Mouse (Mus musculus): ENCODE data around the gene Smu1.

Smu1 gene

DNA sequence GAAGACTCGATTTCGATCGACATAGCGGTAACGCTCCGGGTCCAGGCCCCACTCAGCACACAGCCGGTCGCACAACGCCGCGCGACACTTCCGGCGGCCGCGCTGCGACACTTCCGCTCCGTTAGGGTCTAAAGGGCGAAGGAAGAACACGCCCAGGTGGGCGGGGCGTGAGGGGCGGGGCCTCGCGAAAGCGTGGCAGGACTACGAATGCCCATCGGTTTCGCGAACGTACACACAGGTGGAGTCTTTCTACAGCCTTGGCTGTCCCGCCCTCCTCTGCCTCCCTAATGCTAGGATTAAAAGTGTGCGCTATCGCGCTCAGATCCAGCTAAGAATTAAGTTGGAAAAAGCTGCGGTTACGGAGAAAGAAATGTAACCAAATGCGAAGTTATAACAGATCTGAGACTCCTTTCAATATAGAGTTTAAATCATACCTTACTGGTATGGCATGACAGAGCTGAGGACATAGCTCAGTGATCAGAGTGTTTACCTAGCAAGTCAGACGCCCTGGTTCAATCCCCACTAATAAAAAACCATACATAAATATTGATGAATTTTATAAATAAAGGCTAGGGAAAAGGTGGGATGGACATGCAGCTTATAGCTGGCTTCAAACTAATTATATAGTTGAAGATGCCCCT lies at the start of gene Smu1:
Smu1 (minus strand) TSS at position 144 of the 641 bp plus-strand sequence.
- DNase-seq, result peak; percentile 99

DNA sequence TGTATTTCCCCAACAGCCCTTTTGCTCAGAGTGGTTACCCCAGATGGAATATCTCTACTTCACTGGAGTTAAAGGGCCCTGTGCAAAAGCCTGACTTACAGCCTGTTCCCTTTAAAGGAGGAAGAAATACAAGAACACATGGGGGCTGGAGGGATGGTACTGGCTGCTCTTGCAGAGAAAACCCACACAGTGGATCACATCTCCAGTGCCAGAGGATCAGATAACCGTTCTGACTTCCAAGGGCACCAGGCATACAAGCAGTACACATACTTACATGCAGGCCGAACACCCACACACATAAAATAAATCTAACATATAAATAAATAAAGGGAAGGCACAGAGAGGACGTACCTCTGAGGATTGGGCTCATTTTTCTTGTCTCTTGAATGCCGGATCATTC lies 49.7 kb upstream of the Smu1 start:
- no peak for DNase-seq

DNA sequence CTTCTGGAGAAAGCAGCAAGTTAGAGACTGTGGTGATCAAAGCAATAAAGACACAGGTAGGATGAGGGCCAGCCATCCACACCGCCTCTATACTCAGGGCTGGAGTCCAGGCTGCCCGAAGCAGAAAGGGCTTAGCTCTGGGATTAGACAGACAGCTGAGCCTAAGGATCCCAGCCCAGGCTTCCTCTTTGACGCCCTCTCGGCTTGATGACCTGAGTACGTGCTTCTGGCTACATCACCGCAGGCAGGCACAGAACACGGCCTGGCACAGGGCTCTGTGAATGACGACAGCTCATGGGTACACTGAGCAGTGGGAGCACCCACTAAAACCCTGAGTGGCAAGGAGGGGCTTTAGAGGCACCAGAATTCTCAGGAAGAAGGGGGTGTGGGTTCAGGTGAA lies 47.7 kb upstream of the Smu1 start:
- no peak for DNase-seq

DNA sequence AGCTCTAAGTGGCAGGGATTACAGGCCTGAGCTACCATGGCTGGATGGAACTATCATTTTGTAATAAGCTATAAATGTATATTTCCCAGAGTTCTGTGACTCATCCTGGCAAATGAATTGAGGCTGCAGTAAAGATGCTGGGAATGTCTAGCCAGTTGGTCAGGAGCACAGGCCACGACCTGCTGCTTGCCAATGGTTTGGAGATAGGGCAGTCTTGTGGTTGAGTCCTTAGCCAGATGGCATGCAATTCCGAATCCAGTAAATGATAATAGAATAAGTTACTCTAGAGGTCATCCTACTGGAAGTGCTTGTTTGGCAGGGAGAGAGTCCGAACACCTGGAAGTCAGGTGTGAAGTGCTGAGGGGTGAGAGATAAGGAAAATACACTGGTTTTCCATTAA lies 45.1 kb upstream of the Smu1 start:
- DNase-seq, result no peak

DNA sequence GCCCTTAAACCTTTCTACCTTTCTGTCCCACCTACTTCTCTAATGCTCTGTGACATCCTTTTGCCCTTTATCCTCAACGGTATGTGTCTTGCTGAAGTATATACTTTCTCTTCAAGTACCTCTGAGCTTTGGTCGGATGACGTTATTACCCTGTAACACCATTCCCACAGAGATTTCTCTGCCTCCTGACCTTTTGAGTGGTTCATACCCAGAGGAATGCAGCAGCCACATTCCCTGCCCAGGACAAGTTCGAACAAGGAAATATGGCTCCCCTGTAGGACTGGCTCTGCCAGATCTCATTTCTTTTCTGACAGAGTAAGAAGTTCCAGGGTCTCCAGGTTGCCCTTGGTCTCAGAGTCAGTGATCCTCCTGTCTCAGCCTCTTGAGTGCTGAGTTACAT lies 44.2 kb upstream of the Smu1 start:
- no peak for DNase-seq

DNA sequence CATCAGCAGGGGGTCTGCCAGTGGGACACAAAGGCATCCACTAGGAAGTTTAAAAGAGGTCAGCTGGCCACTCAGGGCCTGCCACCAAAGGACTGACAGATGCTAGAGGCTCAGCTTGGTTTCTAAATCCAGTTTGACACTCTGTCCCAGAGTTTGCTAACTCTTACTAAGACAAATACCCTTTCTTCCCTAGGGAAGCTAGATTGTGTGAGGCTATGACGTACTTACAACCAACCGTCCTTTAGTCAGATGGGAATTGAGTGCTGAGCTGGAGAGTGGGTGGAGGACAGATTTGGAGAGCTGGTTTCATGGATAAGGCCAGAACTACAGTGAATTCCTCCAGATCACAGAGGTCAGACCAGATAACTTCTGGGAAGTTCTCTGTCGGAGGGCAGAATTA lies 43.1 kb upstream of the Smu1 start:
- DNase-seq, result no peak

DNA sequence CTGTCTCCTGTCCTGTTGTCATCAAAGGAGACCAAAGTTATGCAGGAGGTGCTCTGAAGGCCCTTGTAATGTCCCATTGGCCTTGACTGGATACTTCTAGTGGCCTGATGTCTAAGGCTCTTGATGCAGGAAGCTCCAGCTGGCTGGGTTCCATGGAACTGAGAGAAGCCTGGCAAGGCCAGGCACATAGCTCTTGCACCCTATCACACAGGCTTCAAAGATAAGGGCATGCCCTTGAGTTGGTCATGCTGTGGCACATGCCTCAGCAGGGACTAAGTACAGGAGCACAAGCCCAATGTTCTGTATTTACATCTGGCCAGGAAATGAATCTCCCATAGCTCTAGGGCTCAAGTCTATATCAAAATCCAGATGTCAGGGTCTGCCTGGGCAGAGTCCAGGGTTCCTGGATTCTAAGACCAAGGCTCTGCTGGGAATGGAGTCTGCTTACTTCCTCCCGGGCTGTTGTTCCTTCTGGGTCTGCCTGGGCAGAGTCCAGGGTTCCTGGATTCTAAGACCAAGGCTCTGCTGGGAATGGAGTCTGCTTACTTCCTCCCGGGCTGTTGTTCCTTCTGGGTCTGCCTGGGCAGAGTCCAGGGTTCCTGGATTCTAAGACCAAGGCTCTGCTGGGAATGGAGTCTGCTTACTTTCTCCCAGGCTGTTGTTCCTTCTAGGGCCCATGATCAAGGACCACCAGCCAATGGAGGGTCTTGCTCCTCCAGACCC lies 41.3 kb upstream of the Smu1 start:
- DNase-seq, result peak in 1 of 2 experiments; percentile 26

DNA sequence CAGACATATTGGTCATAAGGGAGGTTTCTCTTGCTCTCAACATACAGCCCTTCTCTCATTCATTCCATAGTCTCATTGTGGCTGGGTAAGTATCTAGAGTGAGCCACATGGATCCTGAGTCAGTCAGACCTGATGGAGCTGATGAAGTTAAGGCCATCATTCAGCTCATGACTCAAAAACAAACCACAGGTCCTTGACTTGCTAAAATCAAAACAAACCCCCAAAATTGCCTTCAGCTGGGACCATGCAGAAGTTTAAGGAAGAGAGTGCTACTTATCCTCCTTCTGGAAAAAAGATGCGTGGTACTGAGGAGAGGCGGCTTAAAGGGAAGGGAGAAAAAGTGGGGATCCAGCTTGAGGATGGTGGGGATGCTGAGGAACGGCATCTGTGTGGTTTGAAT lies 38.0 kb upstream of the Smu1 start:
- DNase-seq, result no peak

DNA sequence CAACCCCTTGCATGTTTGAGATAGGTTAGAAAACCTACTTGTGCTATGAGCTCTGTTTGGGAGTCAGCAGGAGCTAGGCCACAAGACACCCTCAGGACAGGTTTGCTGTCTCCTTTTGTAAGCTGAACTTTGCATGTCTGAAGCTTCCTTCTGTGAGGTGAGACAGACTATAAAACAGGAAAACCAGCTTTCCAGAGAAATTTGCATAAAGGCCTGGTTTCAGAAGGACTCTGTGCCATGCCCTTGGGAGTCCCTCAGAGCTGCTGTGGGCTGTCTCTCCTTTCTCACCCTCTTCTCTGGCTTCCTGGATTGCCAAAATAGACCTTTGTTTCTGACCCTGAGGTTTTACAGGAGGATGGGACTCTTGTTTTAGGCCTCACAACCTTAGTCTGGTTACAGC lies 36.6 kb upstream of the Smu1 start:
- no peak for DNase-seq

DNA sequence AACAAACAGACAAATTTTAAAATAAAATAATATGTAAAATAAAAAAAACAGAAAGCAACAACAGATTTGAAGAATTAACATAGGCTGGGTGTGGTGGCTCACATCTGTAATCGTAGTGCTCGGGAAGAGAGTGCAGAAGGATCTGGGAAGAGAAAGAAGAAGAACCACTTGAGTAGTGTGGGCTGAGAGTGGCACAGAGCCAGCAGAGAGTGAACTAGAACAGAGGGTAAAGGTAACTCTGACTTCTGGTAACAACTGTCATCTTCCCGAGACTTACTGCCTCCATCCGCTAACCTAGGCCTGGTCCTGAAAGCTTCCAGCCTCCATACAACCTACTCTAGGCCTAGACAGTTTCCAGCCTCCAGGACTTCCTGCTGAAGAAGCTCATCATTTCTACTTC lies 33.5 kb upstream of the Smu1 start:
- DNase-seq, result no peak

DNA sequence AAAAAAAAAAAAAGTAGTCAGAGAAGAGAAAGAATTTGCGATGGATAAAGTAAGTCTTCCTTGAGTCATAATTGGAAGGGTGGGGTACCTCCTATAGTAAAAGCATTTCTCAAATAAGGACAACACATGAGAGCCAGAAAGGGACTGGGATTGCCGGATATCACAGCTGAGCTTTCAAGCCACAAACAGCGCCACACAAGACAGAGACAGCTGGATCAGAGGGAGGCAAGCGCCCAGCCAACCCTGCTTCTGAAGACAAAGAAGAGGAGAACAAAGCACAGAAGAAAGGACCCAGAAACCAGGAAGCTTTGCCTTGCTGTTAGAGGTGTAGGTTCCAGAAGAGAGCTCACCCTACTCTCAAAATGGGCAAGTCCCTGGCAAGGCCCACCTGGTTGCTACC lies 28.9 kb upstream of the Smu1 start:
- no peak for DNase-seq

DNA sequence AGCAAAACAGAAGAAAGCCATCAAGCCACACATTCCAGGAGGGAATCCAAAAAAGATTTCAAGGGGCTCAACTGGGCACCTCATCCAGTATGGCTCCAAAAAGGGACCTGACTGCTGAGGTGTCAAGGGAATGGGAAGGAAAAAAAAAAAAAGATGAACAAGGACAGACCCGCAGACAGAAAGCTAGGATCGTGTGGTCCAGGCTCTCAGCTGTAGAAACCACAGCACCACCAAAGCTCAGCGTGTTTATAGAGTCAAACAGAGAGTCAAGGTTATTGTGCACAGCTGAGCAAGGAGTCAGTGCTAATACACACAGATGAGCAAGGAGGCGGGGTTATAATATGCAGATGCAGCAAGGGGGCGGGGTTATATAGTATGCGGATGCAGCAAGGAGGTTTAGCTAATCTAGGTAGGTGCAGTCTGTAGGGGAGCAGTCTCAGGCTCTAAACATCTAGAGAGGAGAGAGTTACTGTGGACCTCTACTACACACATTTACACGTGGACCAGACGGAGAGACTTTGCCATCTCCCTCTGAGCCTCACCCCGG lies 28.0 kb upstream of the Smu1 start:
- no peak for DNase-seq

DNA sequence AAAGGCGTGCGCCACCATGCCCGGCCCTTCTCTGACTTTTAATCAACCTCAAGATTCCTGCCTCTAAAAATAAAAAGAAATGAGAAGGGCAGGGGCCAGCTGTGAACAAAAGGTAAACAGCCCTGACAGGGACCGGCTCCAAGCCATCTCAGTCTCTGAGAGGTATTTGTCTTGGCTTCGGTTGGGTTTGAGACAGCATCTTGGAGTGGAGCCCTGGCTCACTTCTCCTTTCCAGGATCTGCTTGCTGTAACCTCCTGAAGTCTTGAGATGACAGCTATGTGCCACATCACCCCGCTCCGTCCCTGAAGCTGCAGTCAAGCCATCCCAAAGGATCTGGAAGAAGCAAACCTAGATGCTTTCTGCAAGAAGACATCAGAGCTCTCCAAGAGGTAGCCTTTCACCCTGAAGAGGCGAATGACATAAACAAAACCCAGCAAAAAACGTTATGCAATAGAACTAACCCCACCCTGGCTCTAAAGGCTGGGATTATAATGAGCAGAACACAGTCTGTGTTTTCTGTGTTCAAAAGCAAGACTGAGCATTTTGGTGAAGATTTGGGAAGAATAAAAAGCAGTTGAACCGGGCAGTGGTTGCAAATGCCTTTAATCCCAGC lies 26.9 kb upstream of the Smu1 start:
- DNase-seq, result peak; percentile 54 to 55

DNA sequence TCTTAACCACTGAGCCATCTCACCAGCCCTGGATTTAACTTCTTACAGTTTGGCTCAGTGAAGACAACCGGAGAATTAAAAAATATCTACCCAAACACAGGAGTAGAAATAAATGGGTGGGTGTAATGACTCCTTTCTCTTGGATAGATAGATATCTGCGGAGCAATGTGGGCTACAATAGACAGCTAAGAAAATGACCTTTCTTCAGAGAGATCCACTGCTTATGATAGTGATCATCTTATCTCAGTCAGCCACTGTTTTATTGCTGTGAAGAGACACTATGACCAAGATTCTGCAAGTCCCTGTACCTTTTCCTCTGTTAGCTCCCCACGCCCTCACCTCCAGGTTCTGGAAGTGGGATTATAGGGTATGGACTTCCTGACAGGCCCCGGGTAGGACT lies 25.3 kb upstream of the Smu1 start:
- no peak for DNase-seq

DNA sequence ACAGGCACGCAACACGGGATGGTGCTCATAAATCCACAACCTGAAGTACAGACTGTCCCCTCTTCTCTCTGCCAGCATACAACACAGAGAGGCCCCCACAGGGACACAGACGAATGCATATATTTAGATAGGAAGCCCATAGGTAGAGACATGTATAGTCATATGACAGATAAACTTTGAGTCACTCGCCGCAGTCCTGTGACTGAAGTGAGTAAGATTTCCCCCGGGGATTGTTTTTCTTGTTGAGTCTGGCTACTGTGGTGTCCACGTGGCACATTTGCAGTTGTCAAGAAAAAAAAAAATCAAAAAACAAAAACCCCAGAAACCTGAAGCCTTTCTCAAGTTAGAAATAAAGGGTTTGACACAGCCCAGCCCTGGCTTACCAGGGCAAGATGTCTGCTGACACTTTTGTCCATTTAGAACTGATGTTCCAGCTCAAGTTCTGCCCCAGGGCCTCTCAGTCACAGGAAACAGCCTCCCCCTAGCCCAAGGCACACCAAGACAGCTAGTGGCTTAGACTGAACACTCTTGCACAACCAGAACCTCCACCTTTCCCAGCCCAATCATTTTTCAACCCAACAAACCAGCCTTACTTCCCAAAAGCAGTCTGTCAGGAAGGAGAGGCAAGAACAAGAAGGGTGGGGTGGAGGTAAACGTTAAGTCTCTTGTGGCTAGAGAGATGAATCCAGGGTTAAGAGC lies 24.2 kb upstream of the Smu1 start:
- no peak for DNase-seq

DNA sequence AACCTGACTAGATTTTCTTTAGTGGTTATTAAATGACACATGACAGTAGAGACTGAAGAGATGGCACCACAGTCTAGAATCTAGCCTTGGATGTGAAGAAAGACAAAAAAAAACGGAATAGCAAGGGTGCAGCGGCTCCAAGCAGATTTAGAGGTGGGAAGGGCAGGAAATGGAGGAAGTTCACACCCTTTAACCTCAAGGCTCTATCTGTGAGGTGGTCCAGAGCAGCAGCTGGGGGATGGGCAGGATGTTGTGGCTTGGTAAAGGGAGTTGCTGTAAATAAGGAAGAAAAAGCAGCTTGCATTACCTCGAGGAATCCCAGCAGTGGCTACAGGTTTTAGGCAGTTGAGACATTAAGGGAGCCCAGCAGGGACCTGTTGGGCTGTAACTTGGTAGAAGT lies 23.4 kb upstream of the Smu1 start:
- peak; percentile 66 to 77 for DNase-seq

DNA sequence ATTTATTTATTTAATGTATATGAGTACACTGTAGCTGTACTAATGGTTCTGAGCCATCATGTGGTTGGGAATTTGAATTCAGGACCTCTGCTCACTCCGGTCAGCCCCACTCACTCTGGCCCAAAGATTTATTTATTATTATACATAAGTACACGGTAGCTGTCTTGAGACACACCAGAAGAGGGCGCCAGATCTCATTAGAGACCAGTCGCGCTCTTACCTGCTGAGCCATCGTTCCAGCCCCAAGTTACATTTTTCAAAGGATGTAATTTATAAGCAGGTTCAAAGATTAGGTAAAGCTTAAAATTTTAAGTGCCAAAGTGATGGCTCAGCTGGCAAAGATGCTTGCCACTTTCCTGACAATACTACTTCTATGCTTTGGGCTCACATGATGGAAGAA lies 20.9 kb upstream of the Smu1 start:
- DNase-seq, result peak in 1 of 2 experiments; percentile 40

DNA sequence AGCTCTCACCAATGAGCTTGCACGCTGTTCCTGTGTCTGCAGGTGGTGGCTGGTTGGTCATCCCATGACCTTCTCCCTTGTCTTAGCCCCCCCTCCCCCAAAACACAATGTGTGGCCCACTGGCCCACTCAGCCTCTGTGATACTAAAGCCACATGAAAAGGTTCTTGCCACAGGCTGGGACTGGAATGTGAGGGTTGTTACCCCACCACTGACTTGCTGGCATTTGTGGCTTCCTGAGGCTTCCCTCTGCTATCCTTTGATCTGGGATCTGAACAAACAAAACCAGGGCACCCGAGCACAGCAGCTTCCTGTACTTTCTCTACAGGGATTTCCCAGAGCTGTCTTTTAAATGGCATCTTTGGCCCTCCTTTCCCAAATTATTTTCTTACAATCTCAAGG lies 19.4 kb upstream of the Smu1 start:
- peak in 1 of 2 experiments; percentile 37 for DNase-seq

DNA sequence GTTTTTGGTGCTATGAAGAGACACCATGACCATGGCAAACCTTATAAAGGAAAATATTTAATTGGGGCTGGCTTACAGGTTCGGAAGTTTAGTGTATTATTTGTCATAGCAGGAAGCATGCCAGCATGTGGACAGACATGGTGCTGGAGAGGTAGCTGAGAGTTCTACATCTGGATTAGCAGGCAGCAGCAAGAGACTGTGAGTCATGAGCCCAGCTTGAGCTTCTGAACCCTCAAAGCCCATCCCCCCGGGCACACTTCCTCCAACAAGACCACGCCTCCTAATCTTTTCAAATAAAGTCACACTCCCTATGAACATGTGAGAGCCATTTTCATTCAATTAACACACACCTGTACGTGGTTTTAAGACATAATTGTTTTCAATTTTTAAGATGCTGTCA lies 18.7 kb upstream of the Smu1 start:
- DNase-seq, result peak in 1 of 2 experiments; percentile 30

DNA sequence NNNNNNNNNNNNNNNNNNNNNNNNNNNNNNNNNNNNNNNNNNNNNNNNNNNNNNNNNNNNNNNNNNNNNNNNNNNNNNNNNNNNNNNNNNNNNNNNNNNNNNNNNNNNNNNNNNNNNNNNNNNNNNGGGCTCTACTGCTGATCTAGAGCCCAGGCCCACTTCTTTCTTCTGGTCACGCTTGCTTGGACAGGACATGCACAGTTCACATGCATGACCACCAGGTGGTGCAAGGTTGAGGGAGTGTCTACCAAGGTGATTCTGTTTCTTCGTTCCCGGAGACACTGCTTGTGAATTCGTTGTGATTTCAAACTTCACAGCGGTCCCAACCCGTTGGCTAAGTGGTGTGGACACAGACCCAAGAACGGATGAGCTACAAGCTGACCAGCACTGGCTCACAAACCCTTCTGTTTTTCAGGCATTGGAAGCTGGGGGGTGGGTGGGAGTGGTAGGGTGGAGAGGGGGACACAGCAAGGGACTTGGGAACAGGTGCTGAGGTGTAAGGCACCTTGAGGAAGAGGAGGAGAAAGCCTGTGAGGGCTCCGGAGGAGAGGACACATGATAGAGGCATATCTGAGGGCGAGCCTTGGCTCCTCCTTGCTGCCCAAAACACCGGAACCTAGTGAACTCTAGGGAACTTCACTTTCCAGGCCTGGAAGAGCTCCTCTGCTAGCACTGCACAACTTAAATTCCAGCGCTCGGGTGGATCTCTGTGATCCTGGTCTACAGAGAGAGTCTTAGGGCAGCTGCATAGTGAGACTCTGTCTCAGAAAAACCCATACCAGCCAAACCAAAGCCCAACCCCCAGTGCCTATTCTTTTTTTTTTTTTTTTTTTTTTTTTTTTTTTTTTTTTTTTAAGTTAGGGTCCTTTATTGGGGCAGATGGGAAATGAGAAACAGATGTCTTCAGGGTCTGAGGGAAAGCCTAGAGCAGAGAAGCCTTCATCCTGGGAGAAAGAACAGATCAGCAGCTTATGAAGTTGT lies 16.8 kb upstream of the Smu1 start:
- peak; percentile 89 to 92 for DNase-seq

DNA sequence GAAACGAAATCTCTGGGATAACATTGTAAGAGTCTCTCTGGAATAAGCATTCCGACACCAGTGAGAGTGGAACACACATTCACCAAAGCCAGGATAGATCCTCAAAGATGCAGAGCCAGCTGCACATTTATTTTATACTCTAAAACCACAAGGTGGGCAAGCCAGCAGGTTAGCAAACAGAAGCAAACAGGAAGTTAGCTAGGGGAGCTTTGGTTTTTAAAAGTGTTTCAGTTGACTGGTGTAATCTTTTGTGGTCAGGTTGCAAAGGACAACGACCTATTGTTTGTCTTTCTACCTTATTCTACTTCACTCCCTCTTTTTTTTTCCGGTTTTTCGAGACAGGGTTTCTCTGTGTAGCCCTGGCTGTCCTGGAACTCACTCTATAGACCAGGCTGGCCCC lies 2.2 kb upstream of the Smu1 start:
- no peak for DNase-seq

DNA sequence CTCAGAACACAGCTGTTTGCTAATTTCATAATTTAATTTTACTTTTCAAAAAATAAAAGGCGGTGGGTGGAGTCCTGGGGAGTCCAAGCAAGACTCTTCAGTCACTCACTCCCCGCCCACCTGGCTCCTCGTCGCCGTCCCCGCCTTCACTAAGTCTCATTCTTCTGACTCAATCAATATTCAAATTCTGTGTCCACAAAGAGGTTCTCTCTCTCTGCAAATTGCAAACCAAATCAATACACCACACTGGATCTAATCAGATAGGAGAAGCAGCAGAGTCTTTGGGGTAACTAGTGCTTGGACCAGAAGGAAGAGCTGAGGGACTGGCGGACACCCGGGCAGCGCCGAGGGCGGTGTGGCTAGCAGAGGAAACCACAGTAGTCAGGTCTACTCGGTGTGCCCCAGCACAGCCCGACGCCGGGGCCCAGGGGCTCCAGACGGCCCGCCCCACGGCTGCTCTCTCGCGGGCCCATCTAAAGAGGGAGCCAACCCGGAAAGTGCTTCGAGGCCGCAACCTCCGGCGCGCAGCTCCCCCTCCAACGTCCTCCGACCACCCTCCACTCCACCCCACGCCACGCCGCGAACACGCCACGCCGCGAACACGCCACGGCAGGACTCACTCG lies 455 bp downstream of the Smu1 start:
- peak in 1 of 2 experiments; percentile 34 for DNase-seq

All from kidney, postnatal 4 days (tissue).